Mouse (Mus musculus): ENCODE results near the gene Arid3a.

DNA sequence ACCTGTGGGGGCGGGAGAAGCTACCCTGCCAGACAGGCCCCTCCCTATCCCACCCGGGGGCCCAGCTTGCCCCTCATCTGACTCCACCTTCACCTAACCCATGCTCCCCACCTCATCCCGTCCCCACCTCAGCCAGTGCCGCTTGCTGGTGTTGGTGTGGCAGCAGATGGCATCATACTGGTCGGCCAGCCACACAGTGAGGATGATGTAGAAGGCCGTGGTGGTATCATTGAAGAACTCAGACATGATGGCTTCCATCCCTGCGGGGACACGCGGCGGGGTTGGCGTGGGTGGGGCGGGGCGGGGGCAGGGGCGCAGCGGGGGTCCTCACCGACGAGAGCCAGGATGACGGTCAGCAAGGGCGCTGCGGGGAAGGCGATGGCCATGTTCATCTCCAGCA lies 51.2 kb downstream of the Arid3a start:
- no peak for TF ChIP-seq CTCF (IDR thresholded peaks at IDR 0.05; ENCODE audit: control insufficient read depth, insufficient read depth, insufficient replicate concordance, low read depth, low read length)
- TF ChIP-seq POLR2A (IDR thresholded peaks at IDR 0.05; ENCODE audit: control insufficient read depth, low read depth, low read length), result no peak
